Mouse (Mus musculus) kidney, postnatal 0 days (tissue): ENCODE data around the gene Sept9. TPM values are rescaled to one million over a fixed set of nuclear protein-coding genes. Genes with fewer than 3 reads are reported as not detected.

ENCODE experiments used
- ATAC-seq: fragments of 200-750 bp; cut with Nextera tagmentation; replicated peaks from 2 replicates; pipeline ENCODE4 v1.8.0; 2017; ENCODE audit warnings: low read depth, moderate number of reproducible peaks, moderate TSS enrichment, moderate library complexity; ENCODE audit not compliant: low FRiP score
- DNase-seq: peaks from one replicate; pipeline ENCODE4 v3.0.0-alpha.2; 2016; ENCODE audit warnings: low spot score
- H3K27ac ChIP-seq: fragments of 300-500 bp; sonication (generic); 2 replicates; pipeline ENCODE4 v1.5.1; 2014; ENCODE audit warnings: mild to moderate bottlenecking
- H3K27me3 ChIP-seq: fragments of 300-500 bp; sonication (generic); 2 replicates; pipeline ENCODE4 v1.6.1; 2014; ENCODE audit warnings: low read length, mixed read lengths; ENCODE audit not compliant: insufficient read depth
- H3K36me3 ChIP-seq: fragments of 300-500 bp; sonication (generic); 2 replicates; pipeline ENCODE4 v1.6.1; 2014; ENCODE audit warnings: low read length, mixed read lengths; ENCODE audit not compliant: insufficient read depth
- H3K4me1 ChIP-seq: fragments of 300-500 bp; sonication (generic); replicated peaks from 2 replicates; pipeline ENCODE4 v1.6.1; 2014; ENCODE audit warnings: antibody characterized with exemption, low read length, mixed read lengths; ENCODE audit not compliant: insufficient read depth
- H3K4me2 ChIP-seq: fragments of 300-500 bp; sonication (generic); 2 replicates; pipeline ENCODE4 v1.6.1; 2014; ENCODE audit warnings: mild to moderate bottlenecking, low read length, moderate library complexity, mixed read lengths
- H3K4me3 ChIP-seq: fragments of 300-500 bp; sonication (generic); replicated peaks from 2 replicates; pipeline ENCODE4 v1.5.1; 2014; ENCODE audit warnings: low read depth, low read length
- H3K9ac ChIP-seq: fragments of 300-500 bp; sonication (generic); 2 replicates; pipeline ENCODE4 v1.6.1; 2014; ENCODE audit warnings: low read depth, low read length
- H3K9me3 ChIP-seq: fragments of 300-500 bp; sonication (generic); replicated peaks from 2 replicates; pipeline ENCODE4 v1.6.1; 2016; ENCODE audit warnings: low read length, inconsistent platforms, mixed read lengths
- CTCF ChIP-seq: IDR thresholded peaks from 2 replicates; pipeline ENCODE4 v1.5.1; 2016; ENCODE audit warnings: antibody characterized with exemption, low read depth, mild to moderate bottlenecking, moderate library complexity
- WGBS: fragments of 180-500 bp; shearing (Covaris S2); extraction: QIAGEN DNeasy Blood & Tissue Kit; methylation state at CpG from one replicate; pipeline ENCODE4 v1.1.7; 2014; 5-methylcytosine and 5-hydroxymethylcytosine counted together
- polyA plus RNA-seq: library from polyadenylated mRNA; unstranded; fragments of >200 nt; fragmentation: Nextera tagmentation; extraction: Ambion mirVana; gene quantifications from 2 replicates; pipeline ENCODE4 v1.2.1, GENCODE M21; 2015

Gene Sept9
- polyA plus RNA-seq, 1 experiment from 2014 or later = 71.2 TPM

GRCm38 (mm10) chr11:117278514-117278913 is 79.1 kb downstream of the Sept9 start:
- Histone ChIP-seq H3K27me3 (no peaks in the 10 kb centered on the region), H3K4me2 (no peak overlapping the region), H3K4me3 (no peak overlapping the region), H3K9me3 (no peaks in the 10 kb centered on the region), H3K27ac (peak overlapping the region; percentile 43), H3K36me3 (no peaks in the 10 kb centered on the region), H3K4me1 (peaks cover 70% of the 10 kb centered on the region), H3K9ac (no peak overlapping the region)
- DNase-seq (no peak), ATAC-seq (no peak)
- WGBS = 46% methylated on average over 13 of the region's 13 CpGs
- TF ChIP-seq CTCF = no peak

GRCm38 (mm10) chr11:117279993-117280392 is 80.5 kb downstream of the Sept9 start:
- WGBS = 52% methylated on average over 4 of the region's 4 CpGs
- H3K4me1 ChIP-seq = peaks cover 72% of the 10 kb centered on the region
- H3K4me3 ChIP-seq = no peak overlapping the region
- DNase-seq (no peak), ATAC-seq (no peak)
- TF ChIP-seq CTCF = no peak
- no peaks in the 10 kb centered on the region for H3K27me3 ChIP-seq
- H3K27ac ChIP-seq = 0 out of 2 replicates have a peak overlapping the region, but pooled peaks have one; percentile 6
- H3K9ac ChIP-seq = no peak overlapping the region
- no peak overlapping the region for H3K4me2 ChIP-seq
- no peaks in the 10 kb centered on the region for H3K36me3 ChIP-seq
- no peaks in the 10 kb centered on the region for H3K9me3 ChIP-seq

- DNase-seq (no peak), ATAC-seq (no peak)
- WGBS = 65% methylated on average over 11 of the region's 11 CpGs
- Histone ChIP-seq H3K27ac (no peak overlapping the region), H3K4me1 (peaks cover 48% of the 10 kb centered on the region), H3K9me3 (no peaks in the 10 kb centered on the region), H3K27me3 (no peaks in the 10 kb centered on the region), H3K4me2 (no peak overlapping the region), H3K36me3 (no peaks in the 10 kb centered on the region), H3K9ac (0 out of 2 replicates have a peak overlapping the region, but pooled peaks have one; percentile 23), H3K4me3 (no peak overlapping the region)
- TF ChIP-seq CTCF = no peak
Measured at GRCm38 (mm10) chr11:117283048-117283888, 83.8 kb downstream of the Sept9 start.

GRCm38 (mm10) chr11:117283889-117284450 is 84.5 kb downstream of the Sept9 start:
- peaks cover 45% of the 10 kb centered on the region for H3K4me1 ChIP-seq
- no peaks in the 10 kb centered on the region for H3K9me3 ChIP-seq
- peak overlapping the region; percentile 50; the same call in 1 of the 2 replicates for H3K27ac ChIP-seq
- no peak overlapping the region for H3K4me3 ChIP-seq
- no peak for TF ChIP-seq CTCF
- H3K36me3 ChIP-seq = no peaks in the 10 kb centered on the region
- no peak for DNase-seq
- ATAC-seq = no peak
- H3K9ac ChIP-seq = 0 out of 2 replicates have a peak overlapping the region, but pooled peaks have one; percentile 23
- 47% methylated on average over 6 of the region's 6 CpGs for WGBS
- H3K4me2 ChIP-seq = no peak overlapping the region
- no peaks in the 10 kb centered on the region for H3K27me3 ChIP-seq

- peaks cover 44% of the 10 kb centered on the region for H3K4me1 ChIP-seq
- no peaks in the 10 kb centered on the region for H3K36me3 ChIP-seq
- H3K4me2 ChIP-seq = no peak overlapping the region
- no peak overlapping the region for H3K4me3 ChIP-seq
- 44% methylated on average over 19 of the region's 19 CpGs for WGBS
- DNase-seq (no peak), ATAC-seq (peak; percentile 72)
- peak overlapping the region; percentile 32; the same call in 1 of the 2 replicates for H3K9ac ChIP-seq
- H3K9me3 ChIP-seq = no peaks in the 10 kb centered on the region
- H3K27me3 ChIP-seq = no peaks in the 10 kb centered on the region
- TF ChIP-seq CTCF = no peak
- H3K27ac ChIP-seq = peak overlapping the region; percentile 61
Measured at GRCm38 (mm10) chr11:117284721-117285605, 85.5 kb downstream of the Sept9 start.

- 0 out of 2 replicates have a peak overlapping the region, but pooled peaks have one; percentile 32 for H3K9ac ChIP-seq
- peaks cover 5% of the 10 kb centered on the region; the same call in 1 of the 2 replicates for H3K36me3 ChIP-seq
- no peaks in the 10 kb centered on the region for H3K9me3 ChIP-seq
- no peak for ATAC-seq
- peaks cover 38% of the 10 kb centered on the region for H3K4me1 ChIP-seq
- H3K27ac ChIP-seq = peak overlapping the region; percentile 61
- H3K27me3 ChIP-seq = no peaks in the 10 kb centered on the region
- TF ChIP-seq CTCF = no peak
- no peak overlapping the region for H3K4me3 ChIP-seq
- WGBS = 71% methylated on average over 10 of the region's 10 CpGs
- no peak overlapping the region for H3K4me2 ChIP-seq
- no peak for DNase-seq
Measured at GRCm38 (mm10) chr11:117285606-117285931, 86.1 kb downstream of the Sept9 start.
